Mouse (Mus musculus) midbrain, postnatal 0 days (tissue): ENCODE results near the gene Crtap. TPM values are rescaled to one million over a fixed set of nuclear protein-coding genes. Genes with fewer than 3 reads are reported as not detected.

Experiments used
- ATAC-seq: fragments of 200-750 bp; cut with Nextera tagmentation; 2 replicates; pipeline ENCODE4 v1.8.0; 2017; ENCODE audit warnings: moderate number of reproducible peaks, mild to moderate bottlenecking, moderate TSS enrichment, moderate library complexity; ENCODE audit not compliant: low FRiP score
- DNase-seq: peaks from one replicate; pipeline ENCODE4 v3.0.0-alpha.2; 2015; ENCODE audit warnings: low spot score
- H3K27ac ChIP-seq: fragments of 300-500 bp; sonication (generic); 2 replicates; pipeline ENCODE4 v1.5.1; 2014; ENCODE audit warnings: low read depth, mild to moderate bottlenecking, low read length, mixed read lengths
- H3K27me3 ChIP-seq: fragments of 300-500 bp; sonication (generic); 2 replicates; pipeline ENCODE4 v1.6.1; 2014; ENCODE audit warnings: low read length, control low read depth, mixed read lengths; ENCODE audit not compliant: insufficient read depth
- H3K36me3 ChIP-seq: fragments of 300-500 bp; sonication (generic); 2 replicates; pipeline ENCODE4 v1.6.1; 2014; ENCODE audit warnings: low read length, control low read depth, mixed read lengths; ENCODE audit not compliant: insufficient read depth
- H3K4me1 ChIP-seq: fragments of 300-500 bp; sonication (generic); 2 replicates; pipeline ENCODE4 v1.6.1; 2014; ENCODE audit warnings: mild to moderate bottlenecking, control low read depth, antibody characterized with exemption, low read length, mixed read lengths; ENCODE audit not compliant: insufficient read depth
- H3K4me2 ChIP-seq: fragments of 300-500 bp; sonication (generic); 2 replicates; pipeline ENCODE4 v1.6.1; 2014; ENCODE audit warnings: low read depth, mild to moderate bottlenecking, low read length, mixed read lengths; ENCODE audit not compliant: poor library complexity, severe bottlenecking
- H3K4me3 ChIP-seq: fragments of 300-500 bp; sonication (generic); 2 replicates; pipeline ENCODE4 v1.5.1; 2014; ENCODE audit warnings: low read depth, mild to moderate bottlenecking, low read length, moderate library complexity
- H3K9ac ChIP-seq: fragments of 300-500 bp; sonication (generic); replicated peaks from 2 replicates; pipeline ENCODE4 v1.6.1; 2014; ENCODE audit warnings: mild to moderate bottlenecking, low read length, moderate library complexity, mixed read lengths; ENCODE audit not compliant: poor library complexity, severe bottlenecking
- H3K9me3 ChIP-seq: fragments of 300-500 bp; sonication (generic); 2 replicates; pipeline ENCODE4 v1.6.1; 2016; ENCODE audit warnings: low read length, control low read depth
- CTCF ChIP-seq: IDR thresholded peaks from 2 replicates; pipeline ENCODE4 v1.5.1; 2016; ENCODE audit warnings: antibody characterized with exemption, mild to moderate bottlenecking
- WGBS: fragments of 180-500 bp; shearing (Covaris S2); extraction: QIAGEN DNeasy Blood & Tissue Kit; methylation state at CpG from one replicate; pipeline ENCODE4 v1.1.7; 2014; 5-methylcytosine and 5-hydroxymethylcytosine counted together
- polyA plus RNA-seq: library from polyadenylated mRNA; unstranded; fragments of >200 nt; fragmentation: Nextera tagmentation; extraction: Ambion mirVana; gene quantifications from 2 replicates; pipeline ENCODE4 v1.2.1, GENCODE M21; 2015
- total RNA-seq: library from RNA; depleted of rRNA; stranded (reverse); fragments of >200 nt; gene quantifications from 2 replicates; pipeline ENCODE4 v1.2.3, GENCODE M21; 2014

Crtap gene
- total and polyA plus RNA-seq, 2 experiments from 2014 or later = 21.4 to 26.0 TPM

DNA sequence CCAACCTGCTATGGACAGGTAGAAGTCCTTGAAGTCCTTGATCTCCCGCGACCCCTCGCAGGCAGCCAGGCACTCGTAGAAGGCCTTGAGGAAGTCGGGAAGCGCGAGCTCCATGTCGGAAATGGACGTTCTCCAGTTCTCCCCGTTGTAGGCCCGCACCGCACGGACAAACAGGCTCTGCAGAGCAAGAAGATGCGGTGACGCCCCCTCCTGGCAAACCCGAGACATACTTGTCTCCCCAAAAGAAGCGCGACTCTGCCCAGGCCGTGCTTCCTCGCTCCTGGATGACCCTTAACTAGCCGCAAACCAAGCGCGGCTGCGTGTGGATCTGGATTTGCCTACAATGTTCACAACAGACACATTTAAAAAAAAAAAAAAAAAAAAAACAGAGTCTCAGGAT, 5.8 kb downstream of the Crtap start:
- no peak for ATAC-seq

DNA sequence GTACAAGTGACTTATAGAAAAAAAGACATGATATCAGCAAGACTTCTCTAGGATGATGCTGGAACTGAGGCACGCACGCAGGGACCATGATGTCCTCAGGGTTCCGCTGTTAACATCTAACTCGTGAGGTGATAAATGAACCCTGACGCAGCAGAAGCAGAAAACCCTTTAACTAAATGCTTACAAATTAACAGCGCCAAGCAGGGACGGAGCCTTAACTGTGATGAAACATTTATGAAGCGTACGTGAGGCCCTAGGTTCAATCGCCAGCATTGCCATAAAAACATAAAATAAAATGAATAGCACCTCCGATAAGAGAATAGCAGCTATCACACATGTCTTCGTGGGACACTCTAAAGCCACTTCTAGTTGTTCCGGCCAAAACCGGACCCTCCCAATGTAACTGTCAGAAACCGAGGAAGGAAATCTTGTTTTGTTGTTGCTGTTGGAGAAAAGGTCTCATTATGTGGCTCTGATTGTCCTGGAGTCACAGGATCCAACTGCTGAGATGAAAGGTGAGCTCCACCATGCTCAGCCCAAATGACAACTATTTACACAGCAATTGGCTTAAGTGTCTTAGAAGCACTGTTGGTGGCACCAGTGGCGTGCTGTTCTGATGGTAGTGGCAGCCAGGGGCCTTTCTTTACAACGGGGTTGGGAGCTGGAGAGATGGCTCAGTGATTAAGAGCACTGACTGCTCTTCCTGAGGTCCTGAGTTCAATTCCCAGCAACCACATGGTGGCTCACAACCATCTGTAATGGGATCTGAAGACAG, 7.4 kb downstream of the Crtap start:
- no peaks in the 10 kb centered on the region for H3K9me3 ChIP-seq
- DNase-seq (no peak), ATAC-seq (no peak)
- H3K9ac ChIP-seq = no peak overlapping the region
- H3K4me2 ChIP-seq = no peak overlapping the region
- H3K27ac ChIP-seq = no peak overlapping the region
- H3K4me1 ChIP-seq = no peaks in the 10 kb centered on the region
- no peaks in the 10 kb centered on the region for H3K27me3 ChIP-seq
- no peak overlapping the region for H3K4me3 ChIP-seq
- WGBS = 88% methylated on average over 17 of the region's 17 CpGs
- no peak for TF ChIP-seq CTCF
- H3K36me3 ChIP-seq = peaks cover 4% of the 10 kb centered on the region; the same call in 1 of the 2 replicates

More for the DNA sequence above, 5.8 kb downstream of the Crtap start:
- no peak overlapping the region for H3K4me2 ChIP-seq
- H3K9ac ChIP-seq = no peak overlapping the region
- TF ChIP-seq CTCF = no peak
- H3K4me3 ChIP-seq = no peak overlapping the region
- H3K27me3 ChIP-seq = no peaks in the 10 kb centered on the region
- no peaks in the 10 kb centered on the region for H3K9me3 ChIP-seq
- no peak overlapping the region for H3K27ac ChIP-seq
- no peaks in the 10 kb centered on the region for H3K4me1 ChIP-seq
- DNase-seq = no peak
- H3K36me3 ChIP-seq = peaks cover 2% of the 10 kb centered on the region; the same call in 1 of the 2 replicates
- WGBS = 92% methylated on average over 24 of the region's 24 CpGs

DNA sequence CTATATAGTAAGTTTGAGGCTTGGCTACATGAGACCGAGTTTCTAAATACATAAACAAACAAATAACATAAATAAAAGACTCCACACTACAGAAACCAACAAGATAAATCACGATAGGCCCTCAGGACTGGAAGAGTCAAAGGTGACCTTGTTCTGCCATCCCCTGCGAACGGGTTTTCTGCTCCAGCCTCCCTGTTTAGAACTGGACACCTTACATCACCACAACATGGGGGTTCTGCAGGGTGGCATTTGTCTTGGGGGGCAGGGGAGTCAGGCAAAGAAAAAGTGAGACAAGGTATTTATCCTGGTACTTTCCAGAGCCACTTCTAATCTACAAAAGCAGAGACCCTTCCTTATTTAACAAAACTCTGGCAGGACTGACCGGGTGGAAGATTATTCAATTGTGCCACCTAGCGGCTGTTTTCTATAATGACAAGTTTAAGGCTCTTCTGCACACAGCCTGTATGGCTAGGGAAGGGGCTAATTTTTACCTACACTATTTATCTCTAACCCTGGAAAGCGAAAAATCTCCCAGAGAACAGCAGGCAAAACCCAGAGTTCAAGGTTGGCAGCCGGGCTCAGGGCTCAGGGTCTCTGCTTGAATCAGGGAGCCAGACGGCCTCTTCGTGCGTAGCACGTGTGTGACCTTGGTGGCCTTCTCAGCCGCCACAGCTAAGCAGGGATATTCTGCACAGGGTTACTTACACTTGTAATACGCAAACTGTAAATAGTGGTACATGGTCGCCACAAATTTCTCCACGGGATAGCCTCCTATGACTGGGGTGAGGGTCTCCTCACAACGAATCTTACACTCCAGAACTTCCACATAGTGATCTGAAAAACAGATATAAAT, 9.4 kb downstream of the Crtap start:
- WGBS = 73% methylated on average over 17 of the region's 17 CpGs
- H3K27me3 ChIP-seq = no peaks in the 10 kb centered on the region

DNA sequence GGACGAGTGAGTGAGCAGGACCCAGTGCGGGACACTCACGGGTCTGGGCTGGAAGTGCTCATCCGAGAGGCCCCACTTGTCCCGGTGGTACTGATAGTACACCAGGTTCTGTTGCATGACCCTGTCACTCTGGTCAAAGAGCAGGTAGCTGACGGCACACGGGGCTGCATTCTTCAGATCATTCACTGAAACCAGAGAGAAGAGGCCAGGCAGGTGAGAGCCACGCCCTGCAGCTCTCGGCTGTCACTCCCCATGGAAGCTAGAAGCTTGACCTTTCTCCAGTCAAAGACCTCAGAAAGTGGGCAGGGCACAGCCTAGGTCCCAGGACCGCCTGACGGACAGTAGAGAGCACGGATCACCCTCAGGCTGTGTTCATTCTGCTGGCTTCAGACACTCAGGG, 10.6 kb downstream of the Crtap start:
- peaks cover 4% of the 10 kb centered on the region; the same call in 1 of the 2 replicates for H3K36me3 ChIP-seq
- H3K4me1 ChIP-seq = no peaks in the 10 kb centered on the region
- no peaks in the 10 kb centered on the region for H3K27me3 ChIP-seq
- H3K4me3 ChIP-seq = no peak overlapping the region
- H3K9me3 ChIP-seq = no peaks in the 10 kb centered on the region
- H3K4me2 ChIP-seq = no peak overlapping the region
- no peak for TF ChIP-seq CTCF
- no peak overlapping the region for H3K9ac ChIP-seq
- H3K27ac ChIP-seq = no peak overlapping the region
- ATAC-seq (no peak), DNase-seq (no peak)
- WGBS = 92% methylated on average over 9 of the region's 12 CpGs

More for the DNA sequence above, 9.4 kb downstream of the Crtap start:
- Histone ChIP-seq H3K4me3 (no peak overlapping the region), H3K36me3 (peaks cover 4% of the 10 kb centered on the region; the same call in 1 of the 2 replicates), H3K27ac (no peak overlapping the region), H3K9ac (no peak overlapping the region), H3K4me1 (no peaks in the 10 kb centered on the region), H3K9me3 (no peaks in the 10 kb centered on the region), H3K4me2 (no peak overlapping the region)
- peak; percentile 83 for TF ChIP-seq CTCF
- ATAC-seq = no peak
- peak; percentile 83 for DNase-seq

DNA sequence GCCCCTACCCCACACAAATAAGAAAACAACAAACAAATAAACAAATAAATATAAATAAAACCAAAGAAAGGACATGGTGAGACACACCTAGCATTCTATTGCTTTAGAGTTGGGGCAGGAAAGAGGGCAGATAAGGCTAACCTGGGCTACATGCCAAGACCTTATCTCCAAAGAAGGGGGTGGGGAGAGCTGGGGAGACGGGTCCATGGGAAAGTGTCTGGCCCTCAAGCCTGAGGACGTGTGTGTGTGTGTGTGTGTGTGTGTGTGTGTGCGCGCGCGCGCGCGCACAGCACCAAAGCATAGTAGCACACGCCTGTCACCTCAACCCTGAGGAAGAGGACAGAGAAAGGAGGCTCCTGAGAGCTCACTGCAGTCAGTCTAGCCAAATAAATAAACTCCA, 13.3 kb downstream of the Crtap start:
- no peak for ATAC-seq

More for the DNA sequence above, 13.3 kb downstream of the Crtap start:
- no peak for DNase-seq
- H3K9me3 ChIP-seq = no peaks in the 10 kb centered on the region
- peaks cover 4% of the 10 kb centered on the region; the same call in 1 of the 2 replicates for H3K36me3 ChIP-seq
- H3K9ac ChIP-seq = no peak overlapping the region
- H3K4me1 ChIP-seq = no peaks in the 10 kb centered on the region
- TF ChIP-seq CTCF = no peak
- H3K27me3 ChIP-seq = no peaks in the 10 kb centered on the region
- H3K4me3 ChIP-seq = no peak overlapping the region
- WGBS = 94% methylated on average over 10 of the region's 10 CpGs
- no peak overlapping the region for H3K27ac ChIP-seq
- no peak overlapping the region for H3K4me2 ChIP-seq
